In genomic region chr1:189761581-189762021, GRCm38 (mm10) we compare ENCODE assay signal across 9 mouse cellular contexts. TPM values are rescaled to one million over a fixed set of nuclear protein-coding genes. Genes with fewer than 3 reads are reported as not detected.
A peak's percentile ranks its signal among the peaks of the same experiment; 100 is the strongest.
DNase-seq lines count a peak whose midpoint lies in the region; ATAC-seq and TF ChIP-seq lines count a peak whose summit lies in the region.
"Had no signal": no experiment of that assay in that cellular context is flagged by ENCODE, and none has a peak within 500 bp of the region (broad histone marks: within the 10 kb centered on the region; RNA-seq: fewer than 3 reads in every experiment).

No protein-coding gene starts in this region.

- H3K9me3 ChIP-seq in kidney, embryonic 16.5 days (ENCODE audit: low read length): no peaks in the 10 kb centered on the region
- no peaks in the 10 kb centered on the region for H3K9me3 ChIP-seq in stomach, postnatal 0 days (ENCODE audit: control insufficient read depth, low read length)

- intact Hi-C loops in left cerebral cortex, postnatal 4 days (cut with DNase I): no loop called here

- H3K4me1 ChIP-seq in kidney, embryonic 16.5 days (ENCODE audit: insufficient read depth, low read length): peaks cover 59% of the 10 kb centered on the region
- H3K4me1 ChIP-seq in stomach, postnatal 0 days (replicated peaks; ENCODE audit: control insufficient read depth, insufficient read depth): peaks cover 5% of the 10 kb centered on the region

- 21% methylated on average over 6 of the region's 6 CpGs for WGBS in kidney, embryonic 16.5 days
- WGBS in stomach, postnatal 0 days: 14% methylated on average over 6 of the region's 6 CpGs

- H3K4me2 ChIP-seq in kidney, embryonic 16.5 days (replicated peaks; ENCODE audit: low read depth, low read length): no peak overlapping the region
- no peak overlapping the region for H3K4me2 ChIP-seq in stomach, postnatal 0 days (replicated peaks; ENCODE audit: low read depth)

- H3K27ac ChIP-seq in kidney, embryonic 16.5 days (ENCODE audit: low read length): peak overlapping the region; percentile 87
- H3K27ac ChIP-seq in stomach, postnatal 0 days (replicated peaks): peak overlapping the region; percentile 40
- H3K27ac ChIP-seq: macrophage had no signal

- peak; percentile 32 for DNase-seq in right cerebral cortex, adult 18-20 months
- no peak for DNase-seq in right cerebral cortex, postnatal 4 days
- DNase-seq in brain, adult 2 months (ENCODE audit: low read depth, low spot score): peak; percentile 67
- peak; percentile 87 for DNase-seq in stomach, postnatal 0 days (ENCODE audit: low spot score)
- DNase-seq in spleen, postnatal 10 days (ENCODE audit: low spot score in 2 of 2): no peak
- DNase-seq in c-Kit-positive CD71-positive TER-119-positive erythroid progenitor cells, embryonic 14.5 days (ENCODE audit: low spot score): no peak
- DNase-seq in left cerebral cortex, postnatal 4 days: no peak

- H3K4me3 ChIP-seq in kidney, embryonic 16.5 days (ENCODE audit: low read length): no peak overlapping the region
- no peak overlapping the region for H3K4me3 ChIP-seq in stomach, postnatal 0 days (ENCODE audit: low read depth, low read length)

- TF ChIP-seq EP300 in stomach, postnatal 0 days (optimal IDR thresholded peaks at IDR 0.05): no peak

- no peak overlapping the region for H3K9ac ChIP-seq in kidney, embryonic 16.5 days (replicated peaks; ENCODE audit: low read length)
- no peak overlapping the region for H3K9ac ChIP-seq in stomach, postnatal 0 days (ENCODE audit: low read length)

- ATAC-seq in kidney, embryonic 16.5 days (ENCODE audit: low FRiP score, low TSS enrichment): peak; percentile 92
- peak; percentile 94 for ATAC-seq in stomach, postnatal 0 days (ENCODE audit: low FRiP score, low TSS enrichment)

- H3K36me3 ChIP-seq in kidney, embryonic 16.5 days (ENCODE audit: insufficient read depth, low read length): peaks cover 6% of the 10 kb centered on the region; the same call in 1 of the 2 replicates
- H3K36me3 ChIP-seq in stomach, postnatal 0 days (ENCODE audit: control insufficient read depth, insufficient read depth, low read length): no peaks in the 10 kb centered on the region

- H3K27me3 ChIP-seq in kidney, embryonic 16.5 days (ENCODE audit: insufficient read depth, low read length): no peaks in the 10 kb centered on the region
- no peaks in the 10 kb centered on the region for H3K27me3 ChIP-seq in stomach, postnatal 0 days (ENCODE audit: control insufficient read depth, insufficient read depth, low read length)

- TF ChIP-seq CTCF in stomach, postnatal 0 days (IDR thresholded peaks at IDR 0.05; ENCODE audit: low read depth): 0 out of 2 replicates have a peak, but pooled peaks have one; percentile 2

RNA-seq across cellular contexts. Expression of gene Ptpn14, which starts 33.5 kb away (rescaled TPM):
- polyA plus RNA-seq in kidney, embryonic 16.5 days (2015; fragmentation: Nextera tagmentation; extraction: Ambion mirVana): 16.1 and 17.0 TPM in 2 replicates
- polyA plus RNA-seq in stomach, postnatal 0 days (2015; fragmentation: Nextera tagmentation; extraction: Ambion mirVana): 4.5 and 5.3 TPM in 2 replicates
- total RNA-seq in left cerebral cortex, postnatal 4 days (2021): 1 to 10 TPM; 6.4 to 6.5 TPM

Comparison
In these comparisons a context has a peak if more than half of its experiments do, and no peak if none do; other contexts are left out.
1. DNase-seq: peak in right cerebral cortex, adult 18-20 months (single experiment), brain, adult 2 months (single experiment) and stomach, postnatal 0 days (single experiment); none in right cerebral cortex, postnatal 4 days (single experiment), spleen, postnatal 10 days (0 of 2), c-Kit-positive CD71-positive TER-119-positive erythroid progenitor cells, embryonic 14.5 days (single experiment) and left cerebral cortex, postnatal 4 days (single experiment).